29 mouse cellular contexts compared by ENCODE assay signal in the genomic region with DNA sequence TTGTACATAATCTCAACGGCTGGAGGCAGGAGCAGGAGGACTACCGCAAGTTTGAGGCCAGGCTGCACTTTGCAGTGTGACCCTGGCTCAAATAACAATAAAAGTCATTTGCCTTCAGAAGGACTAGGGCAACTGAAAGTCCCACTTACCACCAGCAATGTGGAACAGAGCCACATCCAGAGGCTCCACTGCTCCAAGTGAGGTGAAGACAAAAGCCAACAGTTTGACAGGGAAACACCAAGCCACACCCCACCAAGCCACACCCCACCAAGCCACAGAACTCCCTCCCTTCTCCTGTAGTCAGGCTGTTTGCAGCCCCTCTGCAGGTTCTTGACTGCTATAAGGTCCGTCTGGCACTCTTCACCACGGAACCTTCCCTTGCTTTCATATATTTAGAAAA. TPM values are rescaled to one million over a fixed set of nuclear protein-coding genes. Genes with fewer than 3 reads are reported as not detected.
DNase-seq lines count a peak whose midpoint lies in the region; ATAC-seq lines count a peak whose summit lies in the region.
"Had no signal": no experiment of that assay in that cellular context is flagged by ENCODE, and none has a peak within 500 bp of the region (broad histone marks: within the 10 kb centered on the region; RNA-seq: fewer than 3 reads in every experiment).

No protein-coding gene starts in this region.

- intact Hi-C loops in heart, postnatal 10 days (cut with DNase I): no loop called here

- no peak overlapping the region for H3K4me2 ChIP-seq in hindbrain, embryonic 11.5 days (replicated peaks; ENCODE audit: low read depth, low read length)
- H3K4me2 ChIP-seq: forebrain, embryonic 13.5 days; liver, embryonic 13.5 days; midbrain, embryonic 15.5 days; neural tube, embryonic 15.5 days had no signal

- H3K4me1 ChIP-seq in heart, embryonic 10.5 days: peaks cover 4% of the 10 kb centered on the region; the same call in 1 of the 2 replicates
- no peaks in the 10 kb centered on the region for H3K4me1 ChIP-seq in hindbrain, embryonic 11.5 days (replicated peaks; ENCODE audit: control insufficient read depth, insufficient read depth, low read length)
- H3K4me1 ChIP-seq: forebrain, embryonic 13.5 days; hindbrain, embryonic 10.5 days; midbrain, embryonic 10.5 days; midbrain, embryonic 15.5 days; neural tube, embryonic 15.5 days had no signal

- H3K27me3 ChIP-seq in heart, embryonic 10.5 days (ENCODE audit: insufficient read depth, poor library complexity, severe bottlenecking): no peaks in the 10 kb centered on the region
- H3K27me3 ChIP-seq in hindbrain, embryonic 11.5 days (ENCODE audit: control insufficient read depth, insufficient read depth, low read length): no peaks in the 10 kb centered on the region
- H3K27me3 ChIP-seq: forebrain, embryonic 13.5 days; liver, embryonic 13.5 days; midbrain, embryonic 15.5 days; neural tube, embryonic 15.5 days had no signal

- H3K9ac ChIP-seq in hindbrain, embryonic 11.5 days (ENCODE audit: low read depth, low read length): no peak overlapping the region
- H3K9ac ChIP-seq: forebrain, embryonic 13.5 days; liver, embryonic 13.5 days; midbrain, embryonic 15.5 days; neural tube, embryonic 15.5 days had no signal

- DNase-seq in heart, adult 8-10 months (ENCODE audit: low spot score): peak; percentile 11
- no peak for DNase-seq in heart, embryonic 10.5 days (ENCODE audit: low spot score)
- peak; percentile 45 to 57 for DNase-seq in heart, postnatal 10 days
- no peak for DNase-seq in hindbrain, embryonic 11.5 days (ENCODE audit: low spot score)
- no peak for DNase-seq in cerebellum, postnatal 10 days
- no peak for DNase-seq in thymus, postnatal 10 days (ENCODE audit: low spot score in 2 of 2)
- DNase-seq: adrenal gland, adult 8-10 months; cerebellum, adult 2 months; cerebellum, postnatal 25 days; gastrocnemius, postnatal 10 days; kidney, adult 2 months; kidney, postnatal 36 days; left cerebral cortex, postnatal 4 days; liver, embryonic 13.5 days; lung, adult 18-20 months; lung, postnatal 10 days; right cerebral cortex, adult 18-20 months; spleen, adult 18-20 months; thymus, postnatal 36 days had no signal

- H3K27ac ChIP-seq in heart, embryonic 10.5 days: no peak overlapping the region
- no peak overlapping the region for H3K27ac ChIP-seq in hindbrain, embryonic 11.5 days (ENCODE audit: low read depth, low read length)
- H3K27ac ChIP-seq: forebrain, embryonic 13.5 days; hindbrain, embryonic 10.5 days; layer of hippocampus, adult 2 months; liver, embryonic 13.5 days; macrophage; midbrain, embryonic 10.5 days; midbrain, embryonic 15.5 days; neural tube, embryonic 15.5 days had no signal

- 83% methylated on average over 4 of the region's 4 CpGs for WGBS in heart, embryonic 10.5 days
- 83% methylated on average over 4 of the region's 4 CpGs for WGBS in hindbrain, embryonic 11.5 days

- peaks cover 28% of the 10 kb centered on the region for H3K36me3 ChIP-seq in heart, embryonic 10.5 days
- H3K36me3 ChIP-seq in hindbrain, embryonic 11.5 days (ENCODE audit: control insufficient read depth, insufficient read depth, low read length): no peaks in the 10 kb centered on the region
- H3K36me3 ChIP-seq: midbrain, embryonic 15.5 days had no signal

- H3K9me3 ChIP-seq in heart, embryonic 10.5 days: no peaks in the 10 kb centered on the region
- H3K9me3 ChIP-seq in hindbrain, embryonic 11.5 days (ENCODE audit: control insufficient read depth, low read length): no peaks in the 10 kb centered on the region
- H3K9me3 ChIP-seq: forebrain, embryonic 13.5 days; hindbrain, embryonic 10.5 days; liver, embryonic 13.5 days; midbrain, embryonic 10.5 days; midbrain, embryonic 15.5 days; neural tube, embryonic 15.5 days had no signal

- H3K4me3 ChIP-seq in heart, embryonic 10.5 days: no peak overlapping the region
- H3K4me3 ChIP-seq in hindbrain, embryonic 11.5 days (ENCODE audit: low read depth, low read length): no peak overlapping the region
- H3K4me3 ChIP-seq: forebrain, embryonic 13.5 days; hindbrain, embryonic 10.5 days; layer of hippocampus, adult 2 months; liver, embryonic 13.5 days; midbrain, embryonic 10.5 days; midbrain, embryonic 15.5 days; neural tube, embryonic 15.5 days had no signal

- peak; percentile 65; the same call in 1 of the 2 replicates for ATAC-seq in common myeloid progenitor, adult 5-6 weeks (replicated peaks; ENCODE audit: low read depth, poor library complexity, severe bottlenecking)
- no peak for ATAC-seq in hindbrain, embryonic 11.5 days (ENCODE audit: low FRiP score)
- ATAC-seq: CD4-positive, CD25-positive, alpha-beta regulatory T cell, adult 4 months; forebrain, embryonic 13.5 days; hindbrain, embryonic 16.5 days; midbrain, embryonic 15.5 days had no signal

RNA-seq across cellular contexts. Expression of a gene that starts 20.3 kb away (rescaled TPM):
- 100 to 1,000 TPM in 1 of 4 experiments, 10 to 100 TPM in 3; 54.5 to 105 (median 65.6) TPM for total RNA-seq in heart, adult 8-10 months (2022)
- 49.9 and 63.3 TPM in 2 replicates for polyA plus RNA-seq in heart, embryonic 10.5 days (2016; fragmentation: Nextera tagmentation; extraction: Ambion mirVana)
- total RNA-seq in common myeloid progenitor, adult 5-6 weeks (2017): 100 and 108 TPM in 2 replicates
- total RNA-seq in heart, postnatal 10 days (2021): 100 to 1,000 TPM; 109 to 147 TPM
- polyA plus RNA-seq in hindbrain, embryonic 11.5 days (2014; fragmentation: Nextera tagmentation; extraction: Ambion mirVana): 49.0 and 58.2 TPM in 2 replicates

RNA-seq across cellular contexts. Expression of a gene that starts 58.8 kb away (rescaled TPM):
- under 1 TPM; 0.19 to 0.80 (median 0.44) TPM for total RNA-seq in heart, adult 8-10 months (2022)
- polyA plus RNA-seq in heart, embryonic 10.5 days (2016; fragmentation: Nextera tagmentation; extraction: Ambion mirVana): 54.7 and 56.8 TPM in 2 replicates
- total RNA-seq in common myeloid progenitor, adult 5-6 weeks (2017): 184 and 195 TPM in 2 replicates
- 10 to 100 TPM; 11.5 to 11.8 TPM for total RNA-seq in heart, postnatal 10 days (2021)
- polyA plus RNA-seq in hindbrain, embryonic 11.5 days (2014; fragmentation: Nextera tagmentation; extraction: Ambion mirVana): 73.5 and 79.9 TPM in 2 replicates

Comparison
In these comparisons a context has a peak if more than half of its experiments do, and no peak if none do; other contexts are left out.
1. DNase-seq: peak in heart, adult 8-10 months (single experiment) and heart, postnatal 10 days (2 of 2); none in heart, embryonic 10.5 days (single experiment), hindbrain, embryonic 11.5 days (single experiment), cerebellum, postnatal 10 days (0 of 2) and thymus, postnatal 10 days (0 of 2).
2. RNA of a gene that starts 58.8 kb away (total RNA-seq): 184 to 195 TPM in common myeloid progenitor, adult 5-6 weeks; 11.5 to 11.8 TPM in heart, postnatal 10 days and 0.19 to 0.80 TPM in heart, adult 8-10 months; every median in the first group is over 10 times any median in the second.